Mouse (Mus musculus): ENCODE measurements at regions not wholly inside any gene's neighbourhood (a gene's known extent, or its start where the extent isn't known, plus 50 kb on each side); places are given as distances from the start of the nearest gene placed in this dataset.

DNA sequence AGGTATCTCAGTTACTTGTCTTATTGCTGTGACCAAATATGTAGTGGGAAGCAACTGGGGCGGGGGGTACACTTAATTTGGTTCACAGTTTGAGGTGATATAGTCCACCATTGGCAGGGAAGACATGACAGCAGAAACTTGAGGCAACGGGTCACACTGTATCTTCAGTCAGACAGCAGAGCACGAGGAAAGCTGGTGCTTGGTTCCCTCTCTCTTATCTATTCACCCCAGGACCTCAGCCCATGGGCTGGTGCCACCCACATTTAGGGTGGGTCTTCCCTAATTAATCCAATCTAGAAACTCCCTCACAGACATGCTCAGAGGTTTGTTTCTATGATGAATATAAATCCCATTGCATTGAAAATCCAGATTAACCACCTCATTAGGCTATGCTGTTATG is 56.5 kb downstream of the Otud1 start:
- DNase-seq (ENCODE audit: low spot score in 2 of 2) = no peak

DNA sequence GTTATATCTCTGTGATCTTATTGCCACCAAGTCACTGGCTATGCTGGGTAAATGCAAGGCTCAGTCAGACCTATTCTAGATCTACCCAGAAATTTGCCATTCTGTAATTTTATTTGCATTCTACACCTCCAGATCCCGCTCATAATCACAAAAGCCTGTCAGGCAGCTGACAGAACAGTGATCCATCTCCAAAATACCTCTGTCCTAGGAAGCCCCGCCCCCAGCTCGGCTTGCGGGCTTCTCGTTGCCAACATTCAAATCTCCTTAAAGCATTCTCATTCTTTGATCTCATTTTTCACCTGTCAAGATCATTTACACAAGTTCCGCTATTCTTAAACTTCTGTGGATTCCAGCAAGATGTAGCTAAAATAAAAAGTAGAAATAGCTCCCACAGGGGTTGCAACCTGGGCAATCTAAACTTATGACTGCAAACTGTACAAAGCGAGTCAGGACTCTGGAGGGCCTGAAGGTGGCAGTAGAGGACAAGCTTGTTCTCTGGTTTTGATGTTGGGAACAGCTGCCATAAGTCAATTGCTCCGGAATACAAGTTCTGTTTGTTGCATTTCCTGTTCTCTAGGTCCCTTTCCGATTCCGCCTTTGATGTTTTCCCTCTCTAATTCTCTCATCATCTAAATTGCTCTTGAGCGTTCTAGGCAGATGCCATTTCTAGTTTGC is 58.1 kb downstream of the Otud1 start:
- DNase-seq (ENCODE audit: low spot score in 2 of 2) = peak in 1 of 2 experiments; percentile 42

DNA sequence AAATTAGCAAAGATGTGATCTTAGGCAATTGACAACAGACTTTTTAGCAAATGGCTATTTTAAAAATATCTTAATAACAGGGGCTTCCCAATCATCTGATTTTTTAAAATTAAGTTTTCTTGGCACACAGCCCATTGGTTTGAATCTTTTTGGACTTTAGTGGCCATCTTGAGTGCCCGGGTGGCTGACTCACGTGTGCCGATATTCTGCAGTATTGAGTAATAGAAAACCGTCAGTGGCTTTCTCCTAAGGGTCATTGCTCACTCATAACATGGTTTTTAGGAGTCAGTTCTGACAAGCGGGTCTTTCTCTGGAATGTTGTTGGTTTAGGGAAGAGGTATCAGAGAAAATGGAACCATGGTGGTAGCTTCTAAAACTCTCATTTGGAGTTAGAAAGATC is 58.8 kb downstream of the Otud1 start:
- no peak for DNase-seq (ENCODE audit: low spot score in 2 of 2)

DNA sequence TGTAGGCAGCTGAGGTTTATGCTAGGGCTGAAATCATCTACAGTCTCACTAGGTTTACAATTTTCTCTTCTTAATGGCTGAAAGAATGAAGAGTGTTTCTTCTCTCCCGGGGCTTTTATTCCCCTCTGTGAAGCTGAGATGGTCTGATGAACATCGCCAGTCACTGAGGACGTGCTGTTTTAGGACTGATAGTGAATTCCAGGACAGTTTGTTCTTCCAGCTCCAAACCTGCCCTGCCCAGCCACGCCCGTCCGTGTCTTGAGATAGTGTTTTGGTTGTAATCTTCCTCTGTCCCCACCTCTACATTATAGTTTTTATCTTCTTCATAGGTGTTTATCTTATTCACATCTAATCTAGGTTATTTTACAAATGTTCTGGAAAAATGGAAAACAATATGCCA is 68.5 kb downstream of the Otud1 start:
- no peak for DNase-seq (ENCODE audit: low spot score in 2 of 2)

DNA sequence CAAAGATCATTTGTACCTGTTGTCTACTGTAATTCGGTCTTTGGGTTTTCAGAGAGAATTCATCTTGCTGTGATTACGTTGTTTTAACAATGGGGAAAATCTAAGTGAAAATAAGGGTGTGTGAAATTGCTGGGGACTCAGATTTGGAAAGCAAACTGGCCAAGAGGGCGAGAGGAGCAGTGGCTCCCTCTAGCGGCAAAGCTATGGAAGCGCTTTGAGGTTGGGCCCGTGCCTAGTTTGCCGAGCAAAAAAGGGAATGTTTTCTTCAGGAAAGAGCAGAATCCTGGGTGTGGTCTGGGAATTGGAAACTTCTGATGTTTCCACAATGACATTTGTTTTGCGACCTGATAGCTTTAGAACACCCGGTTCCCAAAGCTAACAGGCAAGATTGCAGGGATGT is 69.4 kb downstream of the Otud1 start:
- DNase-seq (ENCODE audit: low spot score in 2 of 2) = peak in 1 of 2 experiments; percentile 31

DNA sequence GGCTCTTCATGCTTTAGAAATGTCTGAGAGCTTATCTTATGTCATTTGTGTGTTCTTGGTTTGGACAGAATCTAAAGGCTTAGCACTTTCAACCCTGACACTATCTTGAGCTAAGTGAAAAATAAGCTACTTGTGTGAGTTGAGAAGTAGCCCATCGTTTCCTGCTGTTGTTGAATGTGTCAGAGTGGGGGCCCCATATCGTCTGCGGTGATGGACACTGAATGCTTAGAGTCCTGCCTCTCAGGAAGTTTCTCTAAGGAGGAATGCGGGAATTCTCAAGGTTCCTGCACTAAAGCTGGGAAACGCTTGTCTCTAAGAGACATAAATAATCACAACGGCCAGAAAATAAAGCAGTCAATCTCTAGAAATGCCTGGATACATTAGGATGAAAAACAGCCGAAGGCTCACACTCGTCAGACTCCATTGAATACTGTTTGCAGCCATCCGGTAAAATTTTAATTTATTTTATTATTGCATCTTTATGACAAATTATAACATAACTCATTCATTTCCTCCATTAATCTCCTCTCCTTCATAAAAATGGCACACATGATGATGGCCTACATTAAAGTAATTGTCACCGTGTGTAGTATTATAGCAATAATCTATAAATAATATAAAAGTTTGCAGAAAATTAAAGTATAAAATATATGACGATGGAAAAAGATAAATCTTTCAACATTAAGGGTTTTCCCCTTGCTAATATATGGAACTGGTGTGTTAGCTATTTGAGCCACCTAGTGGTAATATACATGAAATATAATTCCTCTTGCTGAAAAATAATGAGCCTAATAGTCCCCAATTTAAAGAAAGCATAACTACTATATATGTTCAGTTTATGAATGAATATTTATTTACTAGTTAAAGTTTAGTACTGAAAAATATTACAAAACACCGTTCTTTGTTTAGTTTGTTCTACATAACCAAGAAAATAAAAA is 75.6 kb downstream of the Otud1 start:
- no peak for DNase-seq (ENCODE audit: low spot score in 2 of 2)

DNA sequence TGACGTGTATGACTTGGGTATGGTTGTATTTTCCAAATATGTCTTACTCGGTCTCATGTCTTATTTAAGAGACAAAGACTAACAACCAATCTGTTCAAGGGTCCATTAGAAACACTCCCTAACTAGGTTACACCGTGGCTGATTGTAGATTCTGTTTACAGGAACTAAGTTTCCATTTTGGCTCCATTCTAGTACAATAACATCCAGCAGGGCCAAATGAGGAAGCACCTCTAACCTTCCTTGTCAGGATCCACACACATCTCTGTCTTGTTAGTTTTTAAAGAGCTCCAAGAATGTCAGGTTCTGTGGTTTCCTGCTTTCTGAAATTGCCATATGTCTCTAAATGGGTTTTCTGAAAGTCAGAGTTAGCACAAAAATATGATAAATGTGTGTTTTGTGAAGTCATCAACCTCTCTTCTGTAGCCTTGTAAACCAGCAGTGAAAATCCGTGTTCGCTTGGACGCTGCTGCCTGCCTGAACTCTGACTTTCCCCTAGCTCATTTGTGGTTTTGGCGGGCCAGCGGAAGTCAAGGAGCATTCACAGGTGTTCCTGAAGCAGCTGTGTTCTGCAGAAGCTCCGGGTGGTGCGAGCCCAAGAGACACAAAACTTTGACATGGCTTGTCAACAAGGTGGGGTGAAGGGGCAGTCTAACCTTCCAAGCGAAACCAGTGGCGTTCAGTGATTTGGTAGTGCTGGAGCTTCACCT is 76.8 kb downstream of the Otud1 start:
- DNase-seq (ENCODE audit: low spot score in 2 of 2) = peak in 1 of 2 experiments; percentile 3

DNA sequence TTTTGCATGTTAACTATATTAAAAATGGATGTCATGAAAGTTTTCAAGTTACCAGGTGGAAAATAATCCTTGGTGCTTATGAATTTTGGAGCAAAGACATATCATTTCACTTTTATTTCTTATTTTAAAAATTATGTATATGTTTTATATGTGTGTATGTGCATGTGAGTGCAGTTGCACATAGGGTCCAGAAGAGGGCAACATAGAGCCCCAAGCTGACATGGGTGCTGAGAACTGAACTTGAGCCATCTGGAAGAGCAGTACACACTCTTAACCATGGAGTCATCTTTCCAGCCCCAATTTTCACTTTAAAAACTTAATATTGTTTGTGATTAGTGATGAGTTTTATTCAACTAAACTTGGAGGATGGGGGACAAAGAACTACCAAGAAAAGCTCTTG is 84.0 kb downstream of the Otud1 start:
- DNase-seq (ENCODE audit: low spot score in 2 of 2) = no peak

DNA sequence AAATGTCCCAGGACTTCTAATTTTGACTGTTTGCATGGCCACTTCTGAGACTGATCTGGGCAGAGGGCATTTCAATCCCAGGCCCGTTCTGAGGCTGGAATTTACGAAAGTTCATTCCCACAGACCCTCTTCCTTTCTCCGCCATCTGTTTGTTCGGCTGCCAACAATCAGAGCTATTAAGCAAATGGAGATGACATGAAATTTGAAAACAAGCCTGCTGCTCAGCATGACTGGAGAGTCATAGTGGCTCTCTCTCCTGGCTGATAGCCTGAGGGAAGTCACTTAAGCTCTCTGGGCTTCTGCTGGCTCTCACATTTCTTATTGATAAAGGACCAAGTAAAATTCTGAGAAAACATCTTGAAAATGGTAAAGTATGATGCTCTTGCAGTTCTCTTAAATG is 85.9 kb downstream of the Otud1 start:
- no peak for DNase-seq (ENCODE audit: low spot score in 2 of 2)

DNA sequence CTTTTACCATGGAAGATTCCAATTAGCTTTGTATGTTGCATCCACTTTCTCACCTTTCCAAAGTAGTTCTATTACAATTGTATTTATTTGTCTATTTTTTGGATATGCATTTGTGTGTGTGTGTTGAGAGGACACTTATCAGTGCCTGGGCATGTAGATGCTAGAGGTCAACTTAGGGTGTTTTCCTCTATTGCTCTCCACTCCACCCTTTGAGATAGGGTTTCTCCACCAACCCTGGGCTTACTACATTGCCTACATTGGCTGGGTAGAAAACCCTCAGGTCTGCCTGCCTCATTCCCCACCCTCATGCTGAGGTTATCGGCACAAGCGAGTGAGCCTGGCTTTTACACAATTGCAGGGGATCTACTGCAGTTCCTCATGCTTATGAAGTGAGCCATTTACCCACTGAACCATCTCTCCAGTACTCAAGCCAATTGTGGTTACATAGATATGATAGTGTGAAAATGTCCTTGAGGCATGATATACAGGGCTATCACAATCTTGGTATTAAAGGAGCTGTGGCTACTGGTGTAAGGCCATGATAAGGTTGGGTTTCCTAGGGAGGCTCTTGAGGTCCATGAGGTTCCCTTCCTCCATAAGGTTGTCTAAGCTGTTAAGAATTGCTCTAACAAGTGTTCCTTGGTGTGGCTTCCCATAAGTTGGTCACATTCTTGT is 87.6 kb downstream of the Otud1 start:
- DNase-seq (ENCODE audit: low spot score in 2 of 2) = no peak

DNA sequence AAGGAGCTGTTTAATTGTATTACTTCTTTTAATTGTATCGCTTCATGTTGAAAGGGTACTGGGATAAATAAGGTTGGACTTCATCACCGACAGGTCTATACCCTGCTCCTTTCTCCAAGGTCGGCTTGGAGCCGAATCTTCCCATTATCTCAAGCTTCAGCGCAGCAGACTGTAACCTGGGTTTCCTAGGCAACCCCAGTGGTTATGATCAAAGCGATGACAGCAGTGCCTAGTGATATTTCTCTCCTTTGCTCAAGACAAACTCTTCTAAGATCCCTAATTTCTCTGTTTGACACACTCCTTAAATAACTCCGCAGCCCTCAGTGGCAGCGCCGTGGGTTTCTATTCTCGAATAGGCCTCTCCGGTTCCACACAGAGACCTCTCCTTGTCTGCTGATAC is 95.2 kb downstream of the Otud1 start:
- DNase-seq (ENCODE audit: low spot score in 2 of 2) = no peak

DNA sequence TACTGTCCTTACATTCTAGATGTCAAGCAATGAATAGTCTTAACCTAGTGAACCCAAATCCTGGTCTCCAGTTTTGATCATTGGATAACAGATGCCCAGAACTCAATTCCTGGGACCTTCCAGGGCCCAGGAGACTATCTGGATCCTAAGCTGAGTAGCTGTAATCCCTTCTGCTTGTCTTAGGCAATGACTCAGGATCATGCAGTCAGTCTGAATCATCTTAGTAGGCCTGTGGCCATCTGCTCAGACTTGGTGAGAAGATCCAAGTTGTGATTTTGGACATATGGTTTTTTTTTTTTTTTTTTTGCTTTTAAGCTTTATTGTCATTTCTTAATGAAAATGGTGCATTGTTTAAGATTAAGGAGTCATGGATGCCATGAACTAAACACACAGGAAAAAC is 95.9 kb downstream of the Otud1 start:
- DNase-seq (ENCODE audit: low spot score in 2 of 2) = no peak

DNA sequence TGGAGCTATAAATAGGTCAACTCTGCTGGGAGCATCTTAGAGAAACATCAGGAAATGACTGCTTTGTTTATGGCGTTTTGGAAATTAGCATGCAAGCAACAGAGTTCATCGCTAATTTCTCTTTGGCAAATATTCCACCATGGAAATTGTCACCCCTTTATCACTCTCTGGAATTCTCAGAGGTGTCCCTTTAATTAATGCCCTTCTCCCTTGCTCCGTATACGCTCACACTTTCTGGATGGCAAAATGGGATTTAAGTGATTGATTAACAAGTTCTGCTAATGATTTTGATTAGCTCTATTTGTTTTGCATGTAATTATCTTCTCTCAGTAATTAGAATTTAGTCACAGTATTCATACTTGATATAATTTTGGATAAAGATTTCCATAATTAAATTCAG is 100.4 kb downstream of the Otud1 start:
- no peak for DNase-seq (ENCODE audit: low spot score in 2 of 2)

DNA sequence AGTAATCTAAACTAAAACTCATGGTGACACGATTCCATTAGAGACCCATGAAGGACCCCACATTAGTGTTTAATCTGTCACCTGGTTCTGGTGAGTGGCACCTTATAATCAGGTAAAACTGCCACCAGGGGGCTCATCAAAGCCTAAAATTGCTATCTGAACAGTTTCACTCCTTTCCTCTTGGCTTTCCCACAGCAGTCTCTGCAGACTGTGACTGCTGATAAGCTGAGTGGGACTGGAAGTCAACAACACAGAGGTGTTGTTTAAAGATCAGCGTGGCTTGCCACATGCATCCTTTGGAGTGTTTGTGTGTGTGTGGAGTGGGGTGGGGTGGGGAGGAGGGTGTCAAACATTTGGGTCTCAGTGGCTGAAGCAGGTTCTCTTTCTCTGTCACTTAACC is 101.6 kb downstream of the Otud1 start:
- no peak for DNase-seq (ENCODE audit: low spot score in 2 of 2)

DNA sequence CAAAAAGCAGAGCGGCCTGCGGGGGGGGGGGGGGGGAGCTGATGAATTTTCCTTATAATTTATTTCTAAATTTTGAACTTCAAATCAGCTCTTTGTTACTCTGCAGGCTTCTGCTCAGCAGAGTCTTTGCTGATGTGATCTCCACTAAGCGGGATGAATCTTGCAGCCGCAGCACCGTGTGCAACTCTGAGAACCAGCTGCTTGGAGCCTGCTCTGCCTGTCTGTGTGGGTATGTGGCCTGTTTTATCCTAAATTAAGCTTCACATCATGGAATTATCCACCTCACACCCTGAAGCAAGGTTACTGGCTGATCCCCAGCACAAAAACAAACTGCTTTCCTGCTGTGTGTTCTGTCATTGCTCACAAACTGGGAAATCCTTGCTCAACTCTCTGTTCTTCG is 102.0 kb downstream of the Otud1 start:
- DNase-seq (ENCODE audit: low spot score in 2 of 2) = no peak

DNA sequence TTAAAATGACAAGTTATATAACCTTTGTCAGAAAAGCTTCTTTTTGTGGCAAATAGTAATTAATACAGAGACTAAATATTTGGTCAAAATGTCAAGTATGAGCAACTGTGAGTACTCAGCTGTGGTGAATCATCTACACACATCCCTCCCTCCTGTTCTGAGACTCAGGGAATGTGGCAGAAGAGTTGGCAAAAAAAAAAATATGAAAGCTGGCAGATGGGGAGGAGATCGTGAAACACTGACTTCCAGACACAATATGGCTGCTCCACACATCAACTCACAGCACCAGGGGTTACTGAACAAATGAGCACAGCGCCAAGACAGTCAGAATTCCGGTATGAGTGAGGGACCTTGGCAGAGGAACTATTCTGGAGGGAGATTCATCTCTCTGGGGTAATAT is 105.4 kb downstream of the Otud1 start:
- DNase-seq (ENCODE audit: low spot score in 2 of 2) = no peak

DNA sequence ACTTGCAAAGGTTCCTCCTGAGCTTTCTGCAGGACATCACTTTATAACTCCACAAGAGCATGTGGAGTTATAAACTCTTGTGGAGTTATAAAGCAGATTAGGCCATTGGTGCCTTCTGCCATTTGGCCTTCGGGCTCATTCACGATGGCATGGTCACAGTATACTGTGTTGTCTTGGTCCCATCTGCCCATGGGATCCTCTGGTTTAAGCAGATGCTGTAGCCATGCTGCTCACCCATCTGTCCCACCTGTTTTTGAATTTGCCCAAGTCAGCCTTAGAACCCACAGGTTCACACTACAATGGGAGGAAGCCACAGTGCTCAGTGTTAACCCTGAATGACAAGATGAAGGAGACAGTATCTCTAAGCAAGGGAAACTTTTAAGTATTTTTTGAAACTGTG is 124.7 kb upstream of the Etl4 start:
- DNase-seq (ENCODE audit: low spot score in 2 of 2) = no peak

DNA sequence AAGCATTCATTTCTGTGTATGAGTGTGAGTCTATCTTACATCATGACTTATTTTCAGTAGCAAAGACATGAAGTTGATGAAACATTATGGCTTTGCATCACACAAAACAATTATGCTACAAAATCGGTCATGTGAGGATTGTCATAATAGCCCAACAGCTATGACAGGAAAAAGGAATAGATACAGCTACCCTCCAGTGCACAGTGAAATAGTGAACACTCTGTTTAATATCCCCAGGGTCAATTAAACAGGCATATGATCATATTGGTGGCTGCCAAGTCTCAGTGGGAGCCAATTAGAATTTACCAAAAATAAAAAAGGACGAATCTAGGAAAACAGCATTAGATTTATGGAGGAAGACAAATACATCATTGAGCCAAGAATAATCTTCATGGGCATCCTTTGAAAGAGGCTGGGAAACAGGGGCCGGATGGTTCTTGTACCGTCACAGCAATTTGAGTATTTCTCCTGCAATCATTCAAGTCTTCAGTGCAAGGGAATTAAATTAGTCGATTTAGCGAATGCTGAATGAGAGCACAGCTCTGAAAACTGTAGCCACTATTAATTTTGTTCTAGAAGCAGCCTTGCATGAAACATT is 123.8 kb upstream of the Etl4 start:
- no peak for DNase-seq (ENCODE audit: low spot score in 2 of 2)

DNA sequence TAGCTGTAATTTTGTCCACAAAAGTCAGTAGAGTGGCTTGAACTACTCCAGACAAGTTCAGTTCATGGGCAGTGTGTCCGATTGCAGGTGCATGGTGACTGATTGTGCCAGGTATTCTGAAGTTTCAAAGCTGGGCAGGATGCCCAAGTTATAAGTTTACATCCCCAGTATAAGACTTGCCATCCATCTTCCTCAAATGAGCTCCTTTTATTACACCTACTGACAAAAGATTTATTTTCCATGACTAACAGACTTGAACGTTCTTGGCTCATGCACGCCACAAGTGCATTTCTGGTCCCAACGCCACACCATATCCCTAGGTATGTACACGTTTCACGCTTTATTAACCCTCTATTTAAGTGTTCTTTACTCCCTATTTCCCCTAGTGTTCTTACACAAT is 117.4 kb upstream of the Etl4 start:
- DNase-seq (ENCODE audit: low spot score in 2 of 2) = no peak

DNA sequence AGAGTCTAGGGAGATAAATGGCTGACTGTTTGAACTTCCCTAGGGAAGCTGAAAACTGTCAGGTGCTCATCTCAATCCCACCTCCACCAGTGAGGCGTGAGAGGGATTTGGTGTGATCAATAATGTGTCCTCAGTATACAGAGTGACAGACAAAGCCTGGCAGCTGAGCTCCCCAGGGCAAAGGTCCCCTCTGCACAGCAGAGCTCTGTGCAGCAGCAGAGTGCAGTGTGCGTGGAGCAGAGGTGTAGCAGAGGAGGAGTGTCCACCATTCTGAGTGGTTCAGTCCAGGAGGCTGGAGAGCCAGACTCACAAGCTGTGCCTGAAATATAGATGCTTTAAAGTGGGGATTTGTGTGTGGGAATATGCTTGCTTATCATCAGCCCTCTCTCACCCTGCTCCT is 112.8 kb upstream of the Etl4 start:
- no peak for DNase-seq (ENCODE audit: low spot score in 2 of 2)
